Mouse (Mus musculus): Measurements from ENCODE around the gene 1700092M07Rik.

1700092M07Rik gene

GRCm38 (mm10) chr19:8715868-8716766, 24.4 kb upstream of the 1700092M07Rik start:
- CTCF ChIA-PET, result interaction anchor here (0.5 kb wide), 1 partner anchor 324 kb away, joined by 3 read pairs; no protein-coding TSS in a partner anchor

GRCm38 (mm10) chr19:8716767-8717475, 23.6 kb upstream of the 1700092M07Rik start:
- CTCF ChIA-PET, result no interaction called here

- CTCF ChIA-PET, result interaction anchor here (0.6 to 1.0 kb wide), 4 partner anchors 14 to 79 kb away, joined by 3 to 6 read pairs (median 3); no protein-coding TSS in a partner anchor
Observed at GRCm38 (mm10) chr19:8718357-8718756, 22.2 kb upstream of the 1700092M07Rik start.

DNA sequence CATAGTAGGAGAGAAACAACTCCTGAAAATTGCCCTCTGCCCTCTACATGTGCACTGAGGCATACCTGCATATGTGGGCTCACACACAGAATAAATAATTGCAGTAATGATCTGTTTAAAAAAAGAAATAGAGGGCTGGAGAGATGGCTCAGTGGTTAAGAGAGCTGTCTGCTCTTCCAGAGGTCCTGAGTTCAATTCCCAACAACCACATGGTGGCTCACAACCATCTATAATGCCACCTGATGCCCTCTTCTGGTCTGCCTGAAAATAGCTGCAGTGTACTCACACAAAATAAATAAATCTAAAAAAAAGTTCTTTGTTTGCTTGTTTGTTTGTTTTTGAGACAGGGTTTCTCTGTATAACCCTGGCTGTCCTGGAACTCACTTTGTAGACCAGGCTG, 21.5 kb upstream of the 1700092M07Rik start:
- CTCF ChIA-PET, result interaction anchor here (0.6 kb wide), 2 partner anchors 14 to 38 kb away, joined by 3 read pairs; no protein-coding TSS in a partner anchor

DNA sequence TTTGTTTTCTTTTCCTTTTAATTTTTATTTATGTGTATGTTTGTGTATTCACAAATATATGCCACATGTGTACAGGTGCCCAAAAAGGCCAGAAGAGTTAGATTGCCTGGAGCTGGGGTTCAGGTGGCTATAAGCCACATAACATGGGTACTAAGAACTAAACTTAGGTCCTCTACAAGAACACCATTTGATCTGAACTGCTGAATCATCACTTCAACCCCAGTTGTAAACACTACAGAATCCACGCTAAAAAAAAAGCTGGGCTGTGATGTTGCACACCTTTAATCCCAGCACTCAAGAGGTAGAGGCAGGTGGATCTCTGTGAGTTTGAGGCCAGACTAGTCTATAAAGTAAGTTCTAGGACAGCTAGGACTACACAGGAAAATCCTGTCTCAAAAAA, 19.1 kb upstream of the 1700092M07Rik start:
- CTCF ChIA-PET, result interaction anchor here (0.7 kb wide), 1 partner anchor 20 kb away, joined by 6 read pairs; no protein-coding TSS in a partner anchor

GRCm38 (mm10) chr19:8722021-8722420, 18.5 kb upstream of the 1700092M07Rik start:
- CTCF ChIA-PET, result interaction anchor here (0.8 to 2.0 kb wide), 2 partner anchors 9 to 11 kb away, joined by 3 to 7 read pairs; no protein-coding TSS in a partner anchor

- CTCF ChIA-PET, result interaction anchor here (0.8 to 2.0 kb wide), 2 partner anchors 9 to 11 kb away, joined by 3 to 7 read pairs; no protein-coding TSS in a partner anchor
Observed at GRCm38 (mm10) chr19:8722559-8722906, 18.0 kb upstream of the 1700092M07Rik start.

- CTCF ChIA-PET, result interaction anchor here (2.0 kb wide), 1 partner anchor 10 kb away, joined by 7 read pairs; no protein-coding TSS in a partner anchor
Observed at GRCm38 (mm10) chr19:8722907-8723573, 17.5 kb upstream of the 1700092M07Rik start, which contains the start of gene Slc3a2. Gene Slc3a2, minus strand, starts transcription at chr19:8723369.

DNA sequence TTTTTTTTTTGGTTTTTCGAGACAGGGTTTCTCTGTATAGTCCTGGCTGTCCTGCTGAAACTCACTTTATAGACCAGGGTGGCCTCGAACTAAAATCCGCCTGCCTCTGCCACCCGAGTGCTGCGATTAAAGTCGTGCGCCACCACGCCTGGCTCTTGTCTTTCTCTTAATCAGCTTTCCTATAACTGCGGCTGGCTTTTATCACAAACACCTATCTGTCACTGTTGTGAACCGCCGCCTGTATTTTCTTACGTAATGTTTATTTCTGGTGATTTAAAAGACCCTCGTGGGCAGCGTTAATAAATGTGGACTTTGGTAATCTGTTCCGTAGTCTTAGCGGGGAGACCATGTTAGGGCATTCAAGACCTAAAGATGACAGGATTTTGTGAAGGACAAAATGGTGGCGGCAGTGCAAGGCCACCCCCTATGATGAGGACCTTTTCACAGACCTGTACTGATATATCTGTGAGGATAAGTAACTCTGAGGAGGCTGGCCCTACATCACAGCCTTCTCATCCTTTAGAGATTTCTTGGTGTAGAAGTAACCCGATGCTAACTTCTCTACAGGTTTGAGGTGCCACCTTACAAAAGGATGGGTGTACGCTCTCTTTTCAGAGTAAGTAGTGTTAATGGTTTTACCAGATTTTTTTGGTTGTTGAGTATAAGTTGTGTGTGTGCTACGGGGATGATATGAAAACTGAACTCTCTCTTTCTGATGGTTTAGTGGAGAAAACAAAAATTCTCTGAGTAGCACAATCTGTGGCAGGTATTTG, 16.8 kb upstream of the 1700092M07Rik start:
- CTCF ChIA-PET, result interaction anchor here (1.4 to 2.0 kb wide), 2 partner anchors 10 to 11 kb away, joined by 3 to 7 read pairs; no protein-coding TSS in a partner anchor

- CTCF ChIA-PET, result interaction anchor here (1.2 to 1.4 kb wide), 2 partner anchors 11 to 37 kb away, joined by 3 read pairs; no protein-coding TSS in a partner anchor
Observed at GRCm38 (mm10) chr19:8724392-8724791, 16.1 kb upstream of the 1700092M07Rik start.

DNA sequence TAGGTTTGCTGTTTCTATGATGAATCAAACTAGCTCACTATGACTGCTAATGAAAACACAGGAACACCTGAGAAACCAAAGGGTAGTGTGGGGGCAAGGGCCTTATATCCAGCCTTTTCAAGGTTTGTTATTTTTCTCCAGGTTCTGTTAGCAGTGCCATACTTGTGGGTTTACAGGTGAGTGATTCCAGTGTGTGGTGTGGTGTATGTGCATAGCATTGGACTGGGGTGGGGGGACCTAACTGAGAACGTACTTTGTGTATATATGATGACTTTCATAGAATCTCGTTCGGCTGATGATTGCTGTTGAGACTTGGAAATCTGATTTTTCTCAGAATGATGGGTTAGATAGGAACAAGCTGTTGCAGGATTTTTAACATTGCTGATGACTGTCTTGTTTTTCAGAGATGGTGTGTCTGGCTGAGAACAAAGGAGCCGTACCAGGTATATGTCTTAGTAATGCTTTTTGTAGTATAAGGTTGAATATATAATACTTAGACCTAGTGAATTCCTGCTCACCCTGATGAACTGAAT, 15.4 kb upstream of the 1700092M07Rik start:
- CTCF ChIA-PET, result interaction anchor here (0.5 to 1.4 kb wide), 3 partner anchors 12 to 252 kb away, joined by 3 read pairs; no protein-coding TSS in a partner anchor

DNA sequence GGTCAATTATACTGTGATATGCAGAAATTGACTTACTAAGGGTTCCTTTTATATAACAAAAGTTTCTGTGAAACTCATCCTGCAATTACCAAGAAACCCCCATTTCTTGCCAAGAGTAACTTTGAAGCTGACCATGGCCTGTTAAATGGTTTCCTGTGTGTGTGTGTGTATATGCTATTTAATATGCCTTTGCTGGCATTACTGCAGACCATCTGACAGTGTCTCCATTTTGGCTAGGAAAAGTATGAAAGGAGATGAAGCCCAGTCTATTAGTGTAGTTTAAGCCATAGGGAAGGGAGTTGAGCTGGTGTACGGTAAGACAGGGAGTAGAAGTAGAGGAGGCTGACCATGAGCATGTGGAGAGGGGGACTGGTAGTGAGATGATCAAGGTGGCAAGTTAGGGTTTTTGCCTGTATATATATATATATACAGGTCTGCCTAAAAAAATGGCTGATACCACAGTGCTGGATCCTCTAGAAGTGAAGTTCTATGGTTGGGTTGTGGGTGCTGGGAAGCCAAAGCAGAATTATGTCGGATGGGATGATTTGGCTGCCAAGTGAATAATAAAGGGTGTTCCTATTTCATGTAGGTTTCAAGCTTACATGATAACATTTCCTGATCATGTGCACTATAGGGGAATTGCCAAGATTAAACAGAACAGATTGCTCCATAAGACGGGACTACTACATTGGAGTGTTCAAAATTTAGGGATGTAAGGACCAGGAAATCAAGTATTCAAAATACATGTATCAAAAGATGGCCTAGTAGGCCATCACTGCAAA, 13.7 kb upstream of the 1700092M07Rik start:
- CTCF ChIA-PET, result interaction anchor here (0.7 kb wide), 1 partner anchor 244 kb away, joined by 3 read pairs; no protein-coding TSS in a partner anchor

DNA sequence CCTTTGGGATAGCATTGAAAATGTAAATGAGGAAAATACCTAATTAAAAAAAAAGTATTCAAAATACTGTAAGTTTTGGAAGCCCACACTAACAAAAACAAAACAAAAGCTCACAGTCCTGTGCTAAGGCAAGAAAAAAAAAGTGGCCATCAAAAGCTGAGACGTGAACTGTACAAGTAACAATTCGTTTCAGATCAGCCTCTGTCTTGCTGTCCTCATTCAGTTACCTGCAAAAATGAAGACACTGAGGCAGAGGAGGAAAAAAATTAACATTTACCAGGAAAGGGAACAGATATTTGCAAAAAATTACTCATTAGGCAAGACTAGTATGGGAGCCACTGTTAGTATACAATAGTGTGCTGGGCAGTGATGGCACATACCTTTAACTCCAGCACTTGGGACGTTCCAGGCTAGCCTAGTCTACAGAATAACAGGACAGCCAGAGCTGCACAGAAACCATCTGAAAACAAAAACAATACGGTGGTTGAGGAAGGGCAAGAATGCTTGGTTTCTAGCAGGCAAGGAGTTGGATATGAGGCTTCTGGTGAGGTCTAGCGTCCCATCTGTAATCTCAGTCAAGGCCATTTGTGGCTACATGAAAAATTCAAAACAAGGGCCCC, 12.9 kb upstream of the 1700092M07Rik start:
- CTCF ChIA-PET, result interaction anchor here (0.7 to 0.8 kb wide), 2 partner anchors 13 to 243 kb away, joined by 3 to 14 read pairs; no protein-coding TSS in a partner anchor

DNA sequence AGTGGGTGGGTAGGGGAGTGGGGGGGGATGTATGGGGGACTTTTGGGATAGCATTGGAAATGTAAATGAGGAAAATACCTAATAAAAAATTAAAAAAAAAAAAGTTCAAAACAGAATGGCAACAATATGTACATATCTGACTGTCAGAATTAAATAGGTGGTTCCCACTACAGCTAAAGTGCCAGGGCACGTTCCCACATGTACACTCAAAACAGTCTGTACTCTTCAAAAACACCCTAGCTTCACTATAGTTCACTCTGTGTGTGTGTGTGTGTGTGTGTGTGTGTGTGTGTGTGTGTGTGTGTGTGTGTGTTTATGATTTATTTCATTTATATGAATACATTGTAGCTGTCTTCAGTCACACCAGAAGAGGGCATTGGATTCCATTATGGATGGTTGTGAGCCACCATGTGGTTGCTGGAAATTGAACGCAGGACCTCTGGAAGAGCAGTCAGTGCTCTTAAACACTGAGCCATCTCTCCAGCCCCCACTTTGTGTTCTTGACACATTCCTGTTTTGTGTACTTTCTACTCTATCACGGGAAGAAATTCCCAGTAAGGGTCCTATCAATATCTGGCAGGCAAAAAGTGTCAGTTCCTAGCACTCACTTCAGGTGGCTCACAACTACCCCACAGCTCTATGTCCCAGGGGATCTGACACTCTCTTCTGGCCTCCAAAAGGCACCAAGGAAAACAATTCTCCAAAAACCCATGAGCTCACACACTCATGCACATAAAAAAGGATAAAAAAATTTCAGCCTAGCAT, 12.0 kb upstream of the 1700092M07Rik start:
- CTCF ChIA-PET, result interaction anchor here (0.6 to 0.8 kb wide), 3 partner anchors 14 to 238 kb away, joined by 5 to 14 read pairs (median 5); no protein-coding TSS in a partner anchor

GRCm38 (mm10) chr19:8734334-8734733, 6.2 kb upstream of the 1700092M07Rik start:
- CTCF ChIA-PET, result no interaction called here

DNA sequence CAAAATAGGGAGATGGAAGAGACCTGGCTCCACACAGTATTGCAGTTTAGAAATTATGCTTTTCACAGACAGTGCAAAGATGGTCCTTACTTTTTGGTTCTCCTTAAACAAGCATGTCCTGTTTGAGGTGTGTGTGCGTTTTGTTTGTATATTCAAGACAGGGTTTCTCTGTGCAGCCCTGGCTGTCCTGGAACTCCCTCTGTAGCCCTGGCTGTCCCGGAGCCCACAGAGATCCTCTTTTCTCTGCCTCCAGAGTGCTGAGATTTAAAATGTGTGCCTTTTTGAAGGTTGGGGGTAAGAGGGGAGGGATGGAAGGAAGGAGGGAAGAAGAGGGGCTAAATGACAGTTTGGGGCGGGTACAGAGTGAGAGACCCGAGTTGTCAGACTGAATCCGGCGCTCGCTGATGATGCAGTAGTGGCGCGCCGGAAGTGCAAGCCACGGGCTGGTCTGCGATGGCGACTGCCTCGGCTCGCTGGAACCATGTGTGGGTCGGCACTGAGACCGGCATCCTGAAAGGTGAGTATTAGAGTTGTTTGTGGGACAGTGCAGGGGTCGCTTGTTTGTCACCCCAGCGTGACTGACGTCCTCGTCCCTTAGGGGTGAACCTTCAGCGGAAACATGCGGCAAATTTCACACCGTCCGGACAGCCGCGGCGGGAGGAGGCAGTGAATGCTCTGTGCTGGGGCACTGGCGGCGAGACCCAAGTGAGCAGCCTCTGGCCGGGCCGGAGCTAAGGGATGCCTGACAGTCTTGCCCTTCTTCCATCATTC, 4.9 kb upstream of the 1700092M07Rik start, which contains the start of gene Wdr74:
TSS of gene Wdr74 (plus strand) at position 439 of the 771 bp plus-strand sequence.
- CTCF ChIA-PET, result no interaction called here

DNA sequence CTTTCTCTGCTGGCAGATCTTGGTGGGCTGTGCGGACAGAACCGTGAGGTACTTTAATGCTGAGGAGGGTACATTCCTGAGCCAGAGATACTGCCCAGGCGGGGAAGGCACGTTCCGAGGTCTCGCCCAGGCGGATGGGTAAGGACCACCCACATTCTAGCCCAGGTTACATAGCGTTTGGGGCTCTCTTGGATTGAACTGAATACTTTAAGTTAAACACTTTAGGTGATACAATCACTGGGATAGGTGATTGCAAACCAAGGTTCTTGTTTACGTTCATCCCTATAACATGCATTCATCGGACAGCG, 4.4 kb upstream of the 1700092M07Rik start:
- CTCF ChIA-PET, result no interaction called here
